Mouse (Mus musculus): Measurements from ENCODE around the gene Txndc8.
A peak's percentile ranks its signal among the peaks of the same experiment; 100 is the strongest.

Gene Txndc8

DNA sequence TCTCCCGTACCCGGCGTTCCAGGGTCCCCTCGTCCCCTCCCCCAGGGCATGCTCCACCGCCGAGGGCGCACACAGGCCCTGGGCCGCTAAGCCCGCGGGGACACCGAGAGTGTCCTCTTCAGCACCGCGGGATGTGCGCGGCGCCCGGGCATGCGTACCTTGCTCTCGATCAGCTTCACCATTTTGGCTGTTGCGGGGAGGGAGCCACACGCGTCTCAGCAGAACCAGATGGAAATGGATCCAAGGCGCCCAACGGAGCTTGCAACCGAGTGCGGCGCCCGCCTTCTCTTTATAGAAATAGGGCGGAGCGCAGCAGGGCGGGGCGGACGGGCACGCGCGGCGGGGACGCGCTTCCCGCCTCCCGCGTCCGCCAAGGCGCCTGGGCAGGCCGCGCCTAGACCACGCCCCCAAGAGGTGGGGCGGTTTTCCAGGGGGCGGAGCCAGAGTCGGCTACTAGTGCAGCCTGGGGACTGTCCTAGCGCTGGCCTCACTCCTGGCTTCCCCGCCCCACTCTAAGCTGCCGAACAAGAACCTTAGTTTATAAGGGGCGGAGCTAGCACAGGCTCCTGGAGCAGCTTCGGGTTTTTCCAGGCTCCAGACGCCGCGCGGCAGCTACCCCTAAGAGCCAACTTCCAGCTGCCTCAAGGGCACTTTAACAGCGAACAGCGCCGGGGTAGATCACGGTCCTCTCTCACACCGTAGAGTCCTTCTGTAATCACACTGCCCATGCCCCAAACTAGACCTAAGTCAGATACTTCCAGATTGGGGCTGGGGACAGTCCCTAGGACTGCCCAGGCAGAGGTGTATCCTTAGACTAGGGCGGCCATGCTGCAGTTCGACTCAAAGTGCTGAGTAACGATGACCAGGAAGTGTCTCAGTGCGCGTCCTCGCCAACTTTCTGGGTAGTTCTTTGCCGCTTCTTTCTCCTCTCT lies 52.6 kb downstream of the Txndc8 start, which contains the start of gene Txn1:
Txn1 (minus strand) TSS at position 383 of the 932 bp plus-strand sequence.
- DNase-seq, result peak; percentile 100

DNA sequence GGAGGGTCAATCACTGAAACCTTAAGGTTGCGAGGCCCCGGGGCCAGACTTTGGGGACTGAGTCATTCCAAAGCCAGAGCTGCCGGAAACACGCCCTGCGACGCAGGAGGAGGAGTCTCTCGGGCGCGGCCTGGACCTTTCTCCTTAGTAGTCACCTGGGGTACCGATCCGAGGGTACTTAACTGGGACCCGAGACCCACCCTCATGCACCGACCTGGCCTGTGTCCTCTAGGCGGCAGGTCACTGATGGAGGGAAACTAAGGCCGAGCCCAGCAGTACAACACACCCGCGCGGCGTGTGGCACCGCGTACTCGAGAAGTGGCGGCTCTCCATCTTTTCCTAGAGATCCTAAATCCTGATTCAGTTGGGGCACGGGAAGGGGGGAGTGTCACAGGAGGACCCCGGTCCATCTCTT lies 53.4 kb downstream of the Txndc8 start:
- DNase-seq, result peak; percentile 98

DNA sequence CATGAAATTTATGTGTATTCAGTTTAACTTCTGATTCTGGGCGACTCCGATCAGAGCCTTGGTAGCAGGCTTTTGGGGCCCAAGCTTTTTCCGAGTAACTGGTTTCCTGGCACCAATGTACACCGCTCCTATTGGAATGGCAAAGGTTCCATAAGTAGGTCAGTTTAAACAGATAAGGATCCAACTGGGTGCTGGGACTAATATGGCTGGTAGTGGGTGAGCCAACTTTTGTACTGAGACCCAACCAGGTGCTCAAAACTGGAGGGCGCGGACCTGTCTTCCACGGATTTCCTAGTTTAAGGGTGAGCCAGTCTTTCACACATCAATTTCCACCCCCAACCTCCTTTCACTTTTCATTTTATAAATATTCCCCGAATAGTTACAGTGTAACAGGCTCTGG lies 53.9 kb downstream of the Txndc8 start:
- DNase-seq, result peak; percentile 91

DNA sequence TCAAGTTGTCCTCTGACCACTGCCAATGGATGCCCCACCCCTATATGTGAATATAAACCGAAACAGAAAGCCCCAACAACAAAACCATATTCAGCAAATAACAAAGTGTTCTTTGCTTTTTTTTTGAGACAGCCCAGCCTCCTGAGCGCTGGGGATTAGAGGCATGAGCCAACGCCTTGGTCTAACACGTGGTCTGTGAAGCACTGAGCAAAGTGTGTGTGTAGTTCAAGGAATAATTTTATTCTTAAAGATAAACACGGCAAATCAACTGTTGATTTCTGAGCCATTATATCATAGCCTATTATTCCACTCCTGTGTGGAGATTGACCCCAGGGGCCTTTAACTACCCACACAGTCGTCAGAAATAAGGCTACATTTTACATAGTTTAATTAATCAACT lies 54.3 kb downstream of the Txndc8 start:
- DNase-seq, result no peak

DNA sequence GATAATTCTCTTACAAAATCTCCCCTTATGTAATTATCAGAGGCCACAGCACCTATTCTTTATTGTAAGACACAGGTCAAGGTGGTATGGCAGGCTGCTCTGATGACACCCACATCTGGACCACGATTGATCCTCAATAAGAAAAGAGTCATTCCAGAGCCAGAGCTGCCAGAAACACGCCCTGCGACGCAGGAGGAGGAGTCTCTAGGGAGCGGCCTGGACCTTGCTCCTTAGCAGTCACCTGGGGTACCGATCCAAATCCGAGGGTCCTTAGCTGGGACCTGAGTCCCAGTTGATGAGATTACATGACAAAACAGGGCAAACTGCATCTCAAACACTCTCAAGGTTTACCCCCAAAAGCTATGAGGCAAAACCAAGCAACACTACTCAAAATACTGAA lies 55.1 kb downstream of the Txndc8 start:
- DNase-seq, result peak; percentile 90

DNA sequence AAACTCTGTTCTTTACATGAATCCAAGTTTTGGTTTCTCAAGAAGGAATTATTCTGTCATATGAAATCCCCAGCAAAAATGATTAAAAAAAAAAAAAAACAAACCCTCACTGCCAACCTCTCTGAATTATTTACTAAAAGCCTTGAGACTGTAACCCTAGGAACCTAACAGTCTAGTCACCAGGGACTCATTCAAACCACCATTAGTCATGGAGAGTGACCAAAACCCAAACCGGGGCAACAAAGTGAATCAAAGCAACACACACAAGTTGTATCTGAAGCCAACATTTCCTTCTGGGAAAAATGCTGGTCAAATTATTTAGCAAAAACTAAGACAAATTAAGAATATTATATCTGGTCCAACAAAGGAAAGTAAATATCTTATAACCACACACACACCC lies 56.0 kb downstream of the Txndc8 start:
- no peak for DNase-seq

DNA sequence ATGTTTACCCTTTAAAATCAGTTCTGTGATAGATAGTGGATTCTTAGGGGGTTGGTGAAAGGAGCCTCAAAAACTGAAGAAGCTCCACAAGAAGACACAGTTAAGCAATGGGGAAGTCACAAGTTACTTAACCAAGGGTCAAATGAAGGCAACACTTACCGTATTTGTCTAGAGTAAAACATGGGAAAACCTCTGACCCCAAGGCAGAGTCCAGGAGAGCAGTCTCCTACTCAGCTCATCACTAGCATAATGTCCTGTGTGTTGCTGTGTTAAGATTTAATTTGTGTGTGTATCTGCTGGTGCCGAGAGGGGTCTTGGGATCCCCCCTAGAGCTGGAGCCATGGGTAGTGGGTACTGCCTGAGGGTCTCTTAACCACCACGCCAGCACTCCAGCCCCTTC lies 56.5 kb downstream of the Txndc8 start:
- DNase-seq, result no peak

DNA sequence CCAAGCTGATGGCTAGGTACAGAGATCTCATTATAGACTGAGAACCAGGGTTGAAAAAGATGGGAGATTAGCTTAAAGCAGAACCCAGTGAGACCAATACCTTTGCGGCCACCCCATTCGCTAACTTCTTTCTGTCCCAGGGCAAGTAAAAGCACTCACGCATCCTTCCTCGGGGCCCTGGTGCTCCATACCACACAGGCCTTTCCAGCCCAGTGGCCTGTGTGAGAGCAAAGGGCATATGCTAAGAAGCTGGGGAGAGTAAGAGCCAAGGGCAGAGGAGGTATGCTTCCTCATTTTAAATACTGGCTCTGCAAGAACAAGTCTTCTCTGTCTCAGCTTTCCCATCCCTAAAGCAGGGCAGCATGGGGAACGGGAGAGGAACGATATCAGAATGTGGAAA lies 59.1 kb downstream of the Txndc8 start:
- peak; percentile 87 for DNase-seq

DNA sequence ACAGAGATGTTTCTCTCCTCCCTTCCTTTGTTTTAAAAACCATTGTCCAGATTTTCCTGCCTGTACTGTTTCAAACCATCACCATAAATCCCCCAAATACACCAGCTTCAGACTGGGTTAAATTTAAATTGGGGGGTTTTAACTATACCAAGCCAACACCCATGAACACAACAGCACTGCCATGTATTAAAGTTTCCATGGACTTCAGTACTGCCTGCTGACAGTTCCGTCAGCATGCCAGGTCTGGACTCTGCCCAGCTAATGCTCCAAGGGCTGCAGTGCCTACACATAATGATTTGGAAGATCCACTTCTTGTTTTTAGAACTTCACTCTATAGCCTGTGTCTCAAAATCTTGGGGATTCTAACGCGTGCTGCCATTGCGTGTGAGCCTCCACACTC lies 61.4 kb downstream of the Txndc8 start:
- DNase-seq, result no peak

DNA sequence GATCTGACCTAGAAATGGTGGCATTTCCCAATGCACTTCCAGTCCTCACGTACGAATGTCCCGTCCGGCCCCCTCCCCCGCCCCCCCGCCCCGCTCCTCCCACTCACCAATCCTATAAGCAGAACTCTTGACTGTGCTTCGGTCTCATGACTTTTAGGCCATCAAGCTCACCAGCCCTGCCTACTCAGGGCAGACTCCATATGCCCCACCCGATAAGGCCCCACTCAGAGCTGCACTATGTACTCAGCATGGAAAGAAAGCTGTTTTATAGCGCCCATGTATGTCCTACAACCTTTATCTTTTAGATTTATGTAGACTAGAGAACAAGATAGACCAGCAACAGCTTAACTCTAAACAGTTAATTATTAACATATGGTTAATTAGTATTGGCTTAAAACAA lies 61.9 kb downstream of the Txndc8 start:
- peak; percentile 50 for DNase-seq

DNA sequence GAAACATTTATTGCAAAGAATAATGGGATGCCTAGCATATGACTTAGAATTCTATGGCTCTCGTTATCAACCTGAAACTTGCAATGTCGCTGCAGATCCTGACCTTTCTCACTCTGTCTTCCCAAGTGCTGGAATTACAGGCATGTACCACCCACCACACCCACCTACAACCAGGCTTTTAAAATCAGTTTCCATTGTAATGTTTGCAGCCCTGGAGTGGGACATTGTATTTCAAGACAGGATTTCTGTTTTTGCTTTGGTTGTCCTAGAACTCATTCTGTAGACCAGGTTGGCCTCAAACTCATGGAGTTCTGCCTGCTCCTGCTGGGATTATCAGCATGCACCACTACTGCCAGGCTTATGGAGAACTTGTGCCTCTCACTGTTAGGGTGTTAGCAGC lies 66.0 kb downstream of the Txndc8 start:
- peak; percentile 40 for DNase-seq

DNA sequence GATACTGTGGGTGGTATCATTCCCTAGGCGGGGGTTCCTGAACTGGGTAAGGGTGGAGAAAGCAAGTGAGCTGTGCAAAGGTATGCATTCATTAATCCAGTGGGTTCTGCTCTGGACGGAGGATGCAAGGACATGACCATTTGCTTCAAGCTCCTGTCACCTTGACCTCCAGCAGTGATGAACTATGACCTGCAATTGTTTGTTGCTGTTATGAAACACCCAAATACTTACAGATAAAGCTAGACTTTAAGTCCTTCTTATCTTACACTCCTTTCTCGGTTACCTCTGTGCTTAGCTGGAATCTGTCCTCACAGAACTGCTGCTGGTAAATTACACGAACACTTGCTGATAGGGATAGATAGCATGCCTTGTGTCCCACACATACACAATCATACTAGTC lies 68.3 kb downstream of the Txndc8 start:
- DNase-seq, result peak; percentile 66

DNA sequence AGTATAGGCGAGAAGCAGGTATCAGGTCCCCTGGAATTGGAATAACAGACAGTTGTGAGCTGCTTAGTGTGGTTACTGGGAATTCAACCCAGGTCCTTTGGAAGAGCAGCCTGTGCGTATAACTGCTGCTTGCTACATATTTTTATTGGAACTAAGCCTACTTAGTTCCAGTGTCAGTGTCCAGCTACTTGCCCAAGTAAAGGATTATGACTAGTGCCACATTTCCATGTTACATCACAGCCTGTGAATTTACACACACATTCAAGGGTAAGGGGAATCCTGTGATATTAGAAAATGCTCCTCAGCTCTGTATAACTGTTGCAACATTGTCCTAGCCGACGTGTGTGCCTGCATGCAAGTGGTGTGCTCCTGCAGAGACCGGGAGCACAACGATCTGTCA lies 71.6 kb downstream of the Txndc8 start:
- DNase-seq, result no peak

DNA sequence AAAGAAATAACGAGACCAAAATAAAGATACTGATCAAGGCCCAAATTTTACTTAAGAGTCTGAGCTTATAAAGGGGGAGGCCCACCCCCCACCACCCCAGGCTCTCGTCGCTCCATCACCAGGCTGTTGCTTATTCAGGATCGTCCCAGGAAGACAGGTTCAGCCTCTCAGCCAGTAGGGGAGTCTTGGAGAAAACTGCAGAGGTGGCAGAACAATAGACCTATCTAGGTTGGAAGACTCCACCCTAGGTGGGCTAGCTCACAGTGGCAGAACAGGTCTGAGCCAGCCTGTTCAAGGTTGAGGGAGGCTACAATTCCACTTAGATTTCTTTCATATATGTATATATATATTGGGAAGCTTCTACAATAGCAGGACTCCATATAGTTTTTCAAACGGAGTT lies 74.7 kb downstream of the Txndc8 start:
- no peak for DNase-seq
